Mouse (Mus musculus) ES-E14 (cell line): ENCODE measurements around the gene Csnk2b.

ENCODE experiments used
- CHD2 ChIP-seq: IDR thresholded peaks from 2 replicates; pipeline ENCODE4 v1.6.1; 2014; ENCODE audit warnings: mild to moderate bottlenecking, low read depth, low read length, inconsistent platforms
- MAFK ChIP-seq: IDR thresholded peaks from 2 replicates; pipeline ENCODE4 v1.6.1; 2014; ENCODE audit warnings: mild to moderate bottlenecking, low read depth, low read length, inconsistent platforms; ENCODE audit not compliant: insufficient read depth
- ZNF384 ChIP-seq: IDR thresholded peaks from 2 replicates; pipeline ENCODE4 v1.6.1; 2012; ENCODE audit warnings: low read depth, low read length, inconsistent platforms

GRCm38 (mm10) chr17:35159638-35160037 lies 37.8 kb upstream of the Csnk2b start:
- TF ChIP-seq MAFK (no peak), ZNF384 (no peak), CHD2 (no peak)
